Mouse (Mus musculus) embryonic facial prominence, embryonic 11.5 days (tissue): ENCODE measurements around the gene Eif4b. TPM values are rescaled to one million over a fixed set of nuclear protein-coding genes. Genes with fewer than 3 reads are reported as not detected.

Experiments
- ATAC-seq: fragments of 200-750 bp; cut with Nextera tagmentation; replicated peaks from 2 replicates; pipeline ENCODE4 v1.8.0; 2017; ENCODE audit warnings: low read depth; ENCODE audit not compliant: insufficient number of reproducible peaks, low FRiP score, low TSS enrichment
- DNase-seq: peaks from one replicate; pipeline ENCODE4 v3.0.0-alpha.2; 2015; ENCODE audit warnings: low spot score
- H3K27ac ChIP-seq: fragments of 300-500 bp; sonication (generic); replicated peaks from 2 replicates; pipeline ENCODE4 v1.5.1; 2014; ENCODE audit warnings: mild to moderate bottlenecking, low read depth, low read length, control low read depth
- H3K27me3 ChIP-seq: fragments of 300-500 bp; sonication (generic); 2 replicates; pipeline ENCODE4 v1.6.1; 2014; ENCODE audit warnings: mild to moderate bottlenecking, low read length, moderate library complexity, mixed read lengths; ENCODE audit not compliant: control insufficient read depth, insufficient read depth
- H3K36me3 ChIP-seq: fragments of 300-500 bp; sonication (generic); replicated peaks from 2 replicates; pipeline ENCODE4 v1.6.1; 2014; ENCODE audit warnings: low read depth, mild to moderate bottlenecking, low read length, moderate library complexity, mixed read lengths; ENCODE audit not compliant: control insufficient read depth, insufficient read depth
- H3K4me1 ChIP-seq: fragments of 300-500 bp; sonication (generic); 2 replicates; pipeline ENCODE4 v1.6.1; 2014; ENCODE audit warnings: low read length, mixed read lengths; ENCODE audit not compliant: control insufficient read depth, insufficient read depth
- H3K4me2 ChIP-seq: fragments of 300-500 bp; sonication (generic); 2 replicates; pipeline ENCODE4 v1.6.1; 2014; ENCODE audit warnings: low read depth, mild to moderate bottlenecking, control low read depth, low read length, moderate library complexity
- H3K4me3 ChIP-seq: fragments of 300-500 bp; sonication (generic); 2 replicates; pipeline ENCODE4 v1.5.1; 2014; ENCODE audit warnings: low read depth, low read length, control low read depth
- H3K9ac ChIP-seq: fragments of 300-500 bp; sonication (generic); replicated peaks from 2 replicates; pipeline ENCODE4 v1.6.1; 2014; ENCODE audit warnings: mild to moderate bottlenecking, control low read depth, low read length
- H3K9me3 ChIP-seq: fragments of 300-500 bp; sonication (generic); replicated peaks from 2 replicates; pipeline ENCODE4 v1.6.1; 2016; ENCODE audit warnings: mild to moderate bottlenecking, low read length, inconsistent platforms, mixed read lengths; ENCODE audit not compliant: control insufficient read depth
- WGBS: fragments of 180-500 bp; shearing (Covaris S2); extraction: QIAGEN DNeasy Blood & Tissue Kit; methylation state at CpG from one replicate; pipeline ENCODE4 v1.1.7; 2014; 5-methylcytosine and 5-hydroxymethylcytosine counted together
- polyA plus RNA-seq: library from polyadenylated mRNA; unstranded; fragments of >200 nt; fragmentation: Nextera tagmentation; extraction: Ambion mirVana; gene quantifications from 2 replicates; pipeline ENCODE4 v1.2.1, GENCODE M21; 2014

Gene Eif4b
- polyA plus RNA-seq, 1 experiment from 2014 or later, result 130 TPM

DNA sequence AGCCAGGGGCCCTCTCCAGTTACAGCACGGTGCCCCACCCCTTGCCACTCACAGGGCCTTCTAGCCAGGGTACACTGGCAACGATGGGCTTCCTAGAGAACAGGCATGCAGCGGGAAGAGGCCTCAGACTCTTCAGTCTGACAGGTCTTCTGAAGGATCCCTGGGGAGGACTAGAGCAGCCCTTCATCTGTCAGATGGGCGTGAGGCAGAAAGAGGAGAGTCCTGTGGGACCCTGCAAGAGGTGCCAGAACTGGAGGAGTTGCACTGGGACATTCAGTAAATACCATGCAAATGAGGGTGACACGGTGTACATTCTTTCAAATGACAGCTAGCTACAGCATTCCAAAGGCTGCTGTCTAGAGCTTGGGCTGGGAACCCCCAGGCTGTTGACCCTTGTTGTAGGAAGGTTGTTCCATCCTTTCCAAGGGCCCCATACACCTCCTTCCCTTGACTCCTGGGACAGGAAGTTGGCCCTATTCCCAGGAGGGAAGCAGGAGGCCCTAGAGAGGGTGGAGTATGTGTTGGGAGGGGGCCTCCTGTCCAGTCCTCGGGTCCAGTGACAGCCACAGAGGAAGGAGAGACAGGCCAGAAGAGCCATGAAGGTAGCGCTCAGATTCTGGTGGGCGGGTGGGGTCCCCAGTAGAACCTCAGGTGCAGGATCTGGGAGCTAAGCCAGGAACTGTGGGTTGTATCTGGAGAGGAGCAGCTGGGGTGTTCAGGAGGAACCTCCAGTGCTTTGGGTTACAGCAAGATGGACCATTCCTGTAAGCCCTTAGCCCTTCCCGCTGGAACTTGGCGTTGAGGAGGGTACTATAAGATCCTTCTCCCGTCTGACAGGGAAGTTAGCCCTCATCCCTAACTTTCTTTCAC lies 28.3 kb downstream of the Eif4b start:
- Histone ChIP-seq H3K4me1 (peaks cover 38% of the 10 kb centered on the region), H3K36me3 (no peaks in the 10 kb centered on the region), H3K9ac (peak overlapping the region; percentile 63; the same call in 1 of the 2 replicates), H3K27ac (peak overlapping the region; percentile 92), H3K27me3 (no peaks in the 10 kb centered on the region; the same call in 1 of the 2 replicates), H3K9me3 (no peaks in the 10 kb centered on the region), H3K4me2 (peak overlapping the region; percentile 80), H3K4me3 (peak overlapping the region; percentile 29; the same call in 1 of the 2 replicates)
- peak; percentile 14 for DNase-seq
- 33% methylated on average over 11 of the region's 11 CpGs for WGBS
- ATAC-seq, result no peak

DNA sequence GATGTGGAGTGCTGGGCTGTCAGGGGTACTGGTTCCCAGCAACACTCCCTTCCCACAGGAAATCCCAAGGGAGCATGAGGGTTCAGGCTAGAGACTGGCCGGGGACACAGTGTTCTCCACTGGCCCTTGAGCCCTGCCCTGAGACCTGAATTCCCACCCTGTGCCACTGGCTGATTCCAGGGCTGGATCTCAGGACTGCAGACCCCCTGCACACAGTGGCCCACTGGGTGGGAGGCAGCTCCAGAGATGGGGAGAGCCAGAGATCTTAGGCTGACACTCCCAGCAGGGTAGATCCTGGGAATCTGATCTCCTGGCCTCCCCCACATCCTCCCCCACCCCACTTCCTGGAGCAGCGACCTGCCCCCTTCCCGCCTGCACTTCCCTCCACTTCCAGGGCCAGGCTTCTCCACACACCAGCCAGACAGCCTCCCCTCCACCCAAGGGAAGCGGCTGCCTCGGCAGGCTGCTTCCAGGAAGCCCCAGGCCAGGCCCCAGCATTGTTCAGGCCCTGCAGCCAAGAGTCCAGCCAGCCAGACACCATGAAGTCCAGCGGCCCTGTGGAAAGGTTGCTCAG lies 29.1 kb downstream of the Eif4b start:
- DNase-seq, result peak; percentile 57
- Histone ChIP-seq H3K4me3 (peak overlapping the region; percentile 29), H3K9ac (peak overlapping the region; percentile 63), H3K9me3 (no peaks in the 10 kb centered on the region), H3K4me2 (peak overlapping the region; percentile 47), H3K27ac (peak overlapping the region; percentile 92), H3K27me3 (no peaks in the 10 kb centered on the region; the same call in 1 of the 2 replicates), H3K4me1 (peaks cover 43% of the 10 kb centered on the region), H3K36me3 (no peaks in the 10 kb centered on the region)
- peak; percentile 22 for ATAC-seq
- WGBS, result 6% methylated on average over 6 of the region's 6 CpGs

DNA sequence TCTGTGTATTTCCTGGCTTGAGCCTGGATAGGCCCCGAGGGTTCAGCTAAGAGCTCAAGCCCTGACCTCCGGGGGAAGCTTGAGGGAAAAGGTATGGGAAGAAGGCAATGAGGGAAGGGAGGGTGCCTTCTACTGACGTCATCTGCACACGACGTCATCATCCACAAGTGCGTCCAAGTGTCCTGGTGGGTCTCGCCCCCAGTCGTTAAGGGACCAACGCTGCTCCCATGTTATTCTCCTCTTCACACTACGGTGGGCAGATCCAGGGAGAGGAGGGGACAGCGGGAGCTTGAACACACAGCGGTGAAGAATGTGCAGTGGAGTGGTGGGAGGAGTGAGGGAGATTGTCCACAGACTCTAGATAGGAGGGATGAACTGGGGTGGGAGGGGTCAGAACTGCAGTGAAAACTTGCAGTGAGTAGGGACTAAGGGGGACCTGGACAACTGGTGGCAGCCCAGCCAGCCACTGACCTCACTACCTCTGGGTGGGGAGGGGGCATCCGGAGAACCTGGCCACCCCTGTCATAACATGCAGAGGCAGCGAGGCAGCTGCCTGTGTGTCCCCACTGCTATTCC lies 29.9 kb downstream of the Eif4b start:
- Histone ChIP-seq H3K4me3 (peak overlapping the region; percentile 29), H3K4me1 (peaks cover 43% of the 10 kb centered on the region), H3K27ac (peak overlapping the region; percentile 92), H3K36me3 (no peaks in the 10 kb centered on the region), H3K4me2 (peak overlapping the region; percentile 47), H3K9ac (peak overlapping the region; percentile 63), H3K27me3 (no peaks in the 10 kb centered on the region; the same call in 1 of the 2 replicates), H3K9me3 (no peaks in the 10 kb centered on the region)
- DNase-seq, result peak; percentile 58
- 2% methylated on average over 13 of the region's 14 CpGs for WGBS
- 0 out of 2 replicates have a peak, but pooled peaks have one; percentile 4 for ATAC-seq

DNA sequence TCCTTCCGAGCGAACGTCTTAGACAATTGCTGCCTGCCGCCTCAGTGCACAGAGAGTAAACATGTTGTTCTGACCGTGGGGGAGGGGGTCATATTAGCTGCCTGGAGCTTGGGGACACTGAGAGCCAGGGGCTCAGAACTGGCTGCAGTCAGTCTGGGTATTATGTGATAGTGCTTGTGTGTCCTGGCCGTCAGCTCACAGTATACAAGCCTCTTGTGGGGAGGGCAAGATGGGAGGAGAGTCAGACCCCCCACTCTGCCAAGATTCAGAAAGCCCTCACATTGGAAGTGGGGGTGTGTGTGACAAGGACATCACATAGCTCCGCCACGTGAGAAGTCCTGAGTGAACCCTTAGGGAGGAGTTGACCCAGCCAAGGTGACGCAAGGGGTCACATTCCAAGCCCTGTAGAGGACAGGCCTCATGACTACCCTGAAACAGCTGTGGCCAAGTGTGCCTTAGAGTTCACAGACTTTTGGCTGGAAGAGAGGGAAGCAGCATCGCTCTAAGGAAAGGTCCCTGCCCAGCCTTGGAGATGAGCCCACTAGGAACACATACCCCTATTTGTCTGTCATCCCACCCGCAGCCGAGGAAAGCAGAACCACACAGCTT lies 30.5 kb downstream of the Eif4b start:
- H3K9ac ChIP-seq, result peak overlapping the region; percentile 63
- H3K27me3 ChIP-seq, result no peaks in the 10 kb centered on the region; the same call in 1 of the 2 replicates
- 12% methylated on average over 12 of the region's 12 CpGs for WGBS
- peak overlapping the region; percentile 29 for H3K4me3 ChIP-seq
- DNase-seq, result peak; percentile 51
- ATAC-seq, result no peak
- no peaks in the 10 kb centered on the region for H3K9me3 ChIP-seq
- H3K27ac ChIP-seq, result peak overlapping the region; percentile 92
- H3K36me3 ChIP-seq, result no peaks in the 10 kb centered on the region; the same call in 1 of the 2 replicates
- peak overlapping the region; percentile 47 for H3K4me2 ChIP-seq
- peaks cover 41% of the 10 kb centered on the region for H3K4me1 ChIP-seq

DNA sequence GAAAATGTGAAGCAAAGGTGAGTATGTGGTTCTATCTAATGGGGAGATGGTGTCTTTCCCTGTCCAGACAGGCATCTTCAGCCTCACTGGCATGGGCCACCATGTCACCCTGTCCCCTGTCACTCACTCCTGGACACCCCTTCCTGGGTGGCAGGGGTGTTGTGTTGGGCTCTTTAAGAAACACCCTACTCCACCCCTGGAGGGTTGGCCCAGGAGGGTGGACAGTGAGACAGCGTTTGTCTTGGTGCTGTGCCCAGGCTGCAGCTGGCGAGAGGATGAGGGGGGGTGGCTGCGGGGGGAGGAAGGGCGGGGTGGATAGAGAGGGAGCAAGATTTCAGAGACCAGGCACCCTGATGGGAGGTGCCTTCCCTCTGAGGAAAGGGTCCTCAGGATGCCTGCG lies 31.8 kb downstream of the Eif4b start:
- H3K9ac ChIP-seq, result no peak overlapping the region
- no peaks in the 10 kb centered on the region for H3K9me3 ChIP-seq
- ATAC-seq (no peak), DNase-seq (no peak)
- H3K27ac ChIP-seq, result no peak overlapping the region
- 62% methylated on average over 5 of the region's 5 CpGs for WGBS
- H3K4me2 ChIP-seq, result no peak overlapping the region
- no peak overlapping the region for H3K4me3 ChIP-seq
- H3K36me3 ChIP-seq, result no peaks in the 10 kb centered on the region; the same call in 1 of the 2 replicates
- no peaks in the 10 kb centered on the region; the same call in 1 of the 2 replicates for H3K27me3 ChIP-seq
- H3K4me1 ChIP-seq, result peaks cover 38% of the 10 kb centered on the region

DNA sequence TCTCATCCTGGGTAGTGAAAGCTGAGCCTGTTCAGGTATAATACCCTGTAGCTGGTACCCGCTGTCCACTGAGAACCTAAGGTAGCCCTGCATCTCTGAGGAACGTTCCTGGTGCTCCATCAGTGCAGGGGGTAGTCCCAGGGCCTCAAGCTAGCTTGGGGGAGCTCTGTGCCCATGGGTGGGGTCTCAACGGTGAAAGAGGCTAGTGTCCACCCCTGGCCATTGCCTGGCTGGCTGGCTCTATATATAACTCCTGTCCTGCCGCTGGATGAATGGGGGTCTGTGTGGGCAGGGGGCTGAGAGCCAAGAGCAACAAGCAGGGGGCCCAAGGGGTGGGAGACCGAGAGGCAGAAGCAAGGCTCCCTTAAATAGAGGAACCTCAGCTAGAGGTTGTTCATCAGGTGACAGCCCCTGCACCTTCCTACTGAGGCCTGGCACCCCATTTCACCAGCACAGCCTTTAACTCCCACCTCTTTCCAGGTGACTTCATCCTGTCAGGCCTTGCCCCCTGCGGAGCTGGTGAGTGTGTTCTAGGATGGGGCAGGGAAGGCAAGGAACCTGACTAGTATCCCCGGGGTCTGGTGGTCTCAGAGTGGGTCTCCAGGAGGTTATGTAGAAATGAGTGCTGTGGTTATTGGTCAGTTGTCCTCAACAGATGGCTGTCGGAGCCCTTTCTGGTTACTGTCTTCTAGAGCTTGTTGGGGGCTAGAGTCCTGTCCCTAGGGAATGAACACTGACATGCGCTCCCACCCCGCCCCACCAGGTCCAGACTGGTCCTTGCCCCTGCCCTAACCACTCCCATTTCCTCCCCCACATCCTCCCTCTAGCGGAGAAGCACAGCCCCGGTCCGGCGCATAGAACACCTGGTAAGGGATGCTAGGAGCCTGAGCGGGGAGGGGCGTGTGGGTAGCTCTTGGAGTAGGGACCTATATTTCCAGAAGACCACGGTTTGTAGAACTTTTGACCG lies 32.5 kb downstream of the Eif4b start:
- H3K9me3 ChIP-seq, result no peaks in the 10 kb centered on the region
- DNase-seq (peak; percentile 41), ATAC-seq (no peak)
- H3K4me3 ChIP-seq, result no peak overlapping the region
- no peak overlapping the region for H3K27ac ChIP-seq
- 28% methylated on average over 18 of the region's 18 CpGs for WGBS
- H3K9ac ChIP-seq, result no peak overlapping the region
- peak overlapping the region; percentile 57; the same call in 1 of the 2 replicates for H3K4me2 ChIP-seq
- peaks cover 35% of the 10 kb centered on the region for H3K4me1 ChIP-seq
- no peaks in the 10 kb centered on the region; the same call in 1 of the 2 replicates for H3K27me3 ChIP-seq
- H3K36me3 ChIP-seq, result no peaks in the 10 kb centered on the region; the same call in 1 of the 2 replicates
